Mouse (Mus musculus) limb, embryonic 10.5 days (tissue): ENCODE results near the gene Dnajc28. TPM values are rescaled to one million over a fixed set of nuclear protein-coding genes. Genes with fewer than 3 reads are reported as not detected.

Experiments
- DNase-seq: peaks from one replicate; pipeline ENCODE4 v3.0.0-alpha.2; 2017; ENCODE audit warnings: low spot score
- H3K27ac ChIP-seq: fragments of 300-500 bp; sonication (generic); 2 replicates; pipeline ENCODE4 v1.5.1; 2016; ENCODE audit warnings: mild to moderate bottlenecking
- H3K27me3 ChIP-seq: fragments of 300-500 bp; sonication (generic); 2 replicates; pipeline ENCODE4 v1.6.1; 2016; ENCODE audit warnings: low read depth, mild to moderate bottlenecking; ENCODE audit not compliant: poor library complexity, severe bottlenecking
- H3K36me3 ChIP-seq: fragments of 300-500 bp; sonication (generic); 2 replicates; pipeline ENCODE4 v1.6.1; 2016; ENCODE audit warnings: mild to moderate bottlenecking, moderate library complexity
- H3K4me1 ChIP-seq: fragments of 300-500 bp; sonication (generic); 2 replicates; pipeline ENCODE4 v1.6.1; 2016
- H3K4me3 ChIP-seq: fragments of 300-500 bp; sonication (generic); 2 replicates; pipeline ENCODE4 v1.5.1; 2016; ENCODE audit warnings: mild to moderate bottlenecking, moderate library complexity
- H3K9me3 ChIP-seq: fragments of 300-500 bp; sonication (generic); replicated peaks from 2 replicates; pipeline ENCODE4 v1.6.1; 2016; ENCODE audit warnings: mild to moderate bottlenecking
- WGBS: fragments of 180-500 bp; shearing (Covaris S2); methylation state at CpG from one replicate; pipeline ENCODE4 v1.1.7; 2016; 5-methylcytosine and 5-hydroxymethylcytosine counted together
- polyA plus RNA-seq: library from polyadenylated mRNA; unstranded; fragments of >200 nt; fragmentation: Nextera tagmentation; extraction: Ambion mirVana; gene quantifications from 2 replicates; pipeline ENCODE4 v1.2.1, GENCODE M21; 2016

Dnajc28 gene
- polyA plus RNA-seq, 1 experiment from 2014 or later, result 4.6 TPM

DNA sequence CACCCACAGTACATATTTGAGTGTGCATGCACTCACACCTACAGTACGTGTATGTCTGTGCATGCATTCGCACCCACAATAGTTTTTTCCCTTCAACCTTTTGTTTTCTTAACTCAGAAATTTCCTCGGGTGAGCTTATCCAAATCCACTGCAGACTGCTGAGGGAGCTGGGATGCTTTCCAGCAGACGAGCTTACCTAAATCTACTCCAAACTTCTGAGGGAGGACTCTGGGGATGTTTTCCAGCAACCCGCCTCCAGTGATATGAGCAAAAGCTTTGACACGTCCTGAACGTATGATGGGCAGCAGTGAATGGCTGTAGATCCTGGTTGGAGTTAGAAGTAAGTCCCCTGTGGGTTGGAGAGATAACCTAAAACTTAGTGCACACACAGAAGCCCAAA is 9.0 kb upstream of the Dnajc28 start:
- Histone ChIP-seq H3K9me3 (no peaks in the 10 kb centered on the region), H3K4me1 (no peaks in the 10 kb centered on the region), H3K27me3 (no peaks in the 10 kb centered on the region), H3K27ac (no peak overlapping the region), H3K36me3 (peaks cover 98% of the 10 kb centered on the region), H3K4me3 (no peak overlapping the region)
- 92% methylated on average over 7 of the region's 7 CpGs for WGBS
- no peak for DNase-seq

DNA sequence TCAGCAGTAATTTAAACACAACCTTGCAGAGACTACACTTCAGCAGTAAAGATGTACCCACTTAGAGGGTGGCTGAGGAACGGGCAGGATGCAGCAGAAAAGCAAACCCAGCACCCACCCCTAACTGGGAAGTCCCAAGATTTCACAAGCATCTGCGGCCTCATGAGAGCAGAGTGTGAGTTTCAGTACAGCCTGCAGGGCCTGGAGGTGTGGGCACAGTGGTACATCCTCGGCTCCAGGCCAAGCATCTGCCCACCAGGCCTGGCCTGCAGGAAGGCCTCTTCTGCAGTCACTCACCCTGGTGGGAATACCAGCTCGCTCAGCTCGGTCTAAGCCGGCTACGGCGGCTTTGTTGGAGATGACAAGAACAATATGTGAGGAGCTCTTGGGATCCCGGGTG is 4.2 kb upstream of the Dnajc28 start:
- Histone ChIP-seq H3K4me1 (no peaks in the 10 kb centered on the region; the same call in 1 of the 2 replicates), H3K9me3 (no peaks in the 10 kb centered on the region), H3K4me3 (no peak overlapping the region), H3K27ac (no peak overlapping the region), H3K36me3 (peaks cover 85% of the 10 kb centered on the region), H3K27me3 (no peaks in the 10 kb centered on the region; the same call in 1 of the 2 replicates)
- WGBS, result 95% methylated on average over 9 of the region's 9 CpGs
- DNase-seq, result no peak

DNA sequence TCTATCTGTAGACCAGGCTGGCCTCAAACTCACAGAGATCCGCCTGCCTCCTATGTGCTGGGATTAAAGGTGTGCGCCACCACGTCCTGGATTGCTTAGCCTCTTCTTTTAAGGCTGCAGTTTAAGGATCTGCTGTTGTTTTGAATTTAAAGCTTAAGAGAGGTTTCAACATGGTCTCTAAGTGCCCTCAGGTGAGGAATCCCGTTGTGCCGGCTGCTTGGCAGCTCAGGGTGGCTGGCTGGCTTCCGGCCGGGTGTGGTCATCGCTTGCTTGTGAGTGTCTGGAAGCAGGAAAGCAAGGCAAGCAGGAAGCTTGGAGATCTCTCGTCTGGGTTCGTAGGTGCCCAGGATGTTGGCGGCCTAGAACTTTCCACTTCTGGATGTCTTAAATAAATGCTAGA is 2.2 kb upstream of the Dnajc28 start:
- H3K4me3 ChIP-seq, result no peak overlapping the region
- H3K27me3 ChIP-seq, result peaks cover 14% of the 10 kb centered on the region; the same call in 1 of the 2 replicates
- WGBS, result 94% methylated on average over 11 of the region's 11 CpGs
- H3K36me3 ChIP-seq, result peaks cover 64% of the 10 kb centered on the region
- H3K4me1 ChIP-seq, result no peaks in the 10 kb centered on the region; the same call in 1 of the 2 replicates
- DNase-seq, result no peak
- H3K27ac ChIP-seq, result no peak overlapping the region
- H3K9me3 ChIP-seq, result no peaks in the 10 kb centered on the region

DNA sequence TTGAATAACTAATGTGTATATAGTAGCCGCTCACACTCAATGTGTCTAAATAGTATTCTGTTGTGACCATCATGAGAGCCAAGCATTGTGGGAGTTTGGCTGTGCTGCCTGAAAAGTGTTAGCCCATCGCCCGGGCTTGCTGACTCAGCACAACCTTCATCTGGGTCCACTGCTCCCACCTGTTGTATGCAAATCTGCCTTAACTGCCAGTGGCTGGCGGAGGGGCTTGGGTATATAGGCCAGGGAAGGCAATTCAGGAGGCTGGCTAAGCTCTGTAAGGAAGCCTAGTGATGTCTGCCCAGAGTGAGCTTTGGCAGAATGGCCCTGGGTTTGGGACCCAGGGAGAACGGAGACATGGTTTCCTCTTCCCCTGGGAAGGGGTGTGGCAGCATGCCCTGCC is 1.4 kb upstream of the Dnajc28 start:
- 88% methylated on average over 5 of the region's 5 CpGs for WGBS
- no peaks in the 10 kb centered on the region for H3K9me3 ChIP-seq
- no peak for DNase-seq
- no peak overlapping the region for H3K27ac ChIP-seq
- H3K36me3 ChIP-seq, result peaks cover 56% of the 10 kb centered on the region
- peaks cover 14% of the 10 kb centered on the region; the same call in 1 of the 2 replicates for H3K27me3 ChIP-seq
- H3K4me1 ChIP-seq, result no peaks in the 10 kb centered on the region; the same call in 1 of the 2 replicates
- no peak overlapping the region for H3K4me3 ChIP-seq

DNA sequence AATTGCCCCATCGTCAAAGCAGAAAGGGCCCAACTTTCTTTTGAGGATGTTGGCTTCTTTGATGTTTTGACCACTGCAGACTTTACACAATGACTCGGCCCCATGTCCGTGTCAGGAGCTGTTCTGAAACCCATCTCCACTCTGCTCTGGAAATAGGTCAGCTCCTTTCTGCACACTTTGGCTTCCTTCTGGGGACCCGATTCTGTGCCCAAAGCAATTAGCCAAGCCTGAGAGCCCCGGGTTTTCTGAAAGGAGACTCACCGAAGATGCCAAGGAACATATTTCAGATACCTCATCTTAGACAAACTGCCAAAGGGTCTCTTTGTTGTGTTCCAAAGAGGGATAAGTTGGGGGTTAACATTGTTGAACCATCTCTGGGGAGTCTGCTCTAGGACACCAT is 4.3 kb downstream of the Dnajc28 start:
- Histone ChIP-seq H3K27me3 (peaks cover 14% of the 10 kb centered on the region; the same call in 1 of the 2 replicates), H3K4me1 (peaks cover 12% of the 10 kb centered on the region), H3K4me3 (no peak overlapping the region), H3K27ac (no peak overlapping the region), H3K36me3 (no peaks in the 10 kb centered on the region), H3K9me3 (no peaks in the 10 kb centered on the region)
- no peak for DNase-seq
- WGBS, result 86% methylated on average over 6 of the region's 6 CpGs

DNA sequence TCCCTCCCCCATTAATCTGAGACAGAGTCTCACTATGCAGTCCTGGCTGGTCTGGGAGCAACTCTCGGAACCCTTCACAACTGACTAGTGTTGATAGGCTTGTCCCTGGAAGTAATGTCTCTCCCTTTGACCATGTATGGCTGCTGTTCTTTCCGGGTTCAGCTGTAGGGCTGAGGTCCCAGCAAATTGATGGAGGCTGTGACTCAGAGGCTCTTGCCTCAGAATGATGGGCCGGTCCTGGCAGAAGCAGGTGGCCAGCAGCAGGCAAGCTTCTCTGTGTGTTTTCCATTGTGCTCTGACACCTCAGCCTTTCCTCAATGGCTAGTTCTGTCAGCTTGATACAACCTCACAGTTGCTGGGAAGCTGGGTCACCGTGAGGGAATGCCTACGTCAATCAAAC is 6.3 kb downstream of the Dnajc28 start:
- no peaks in the 10 kb centered on the region for H3K36me3 ChIP-seq
- DNase-seq, result no peak
- peaks cover 12% of the 10 kb centered on the region for H3K4me1 ChIP-seq
- H3K27me3 ChIP-seq, result peaks cover 11% of the 10 kb centered on the region; the same call in 1 of the 2 replicates
- 80% methylated on average over 5 of the region's 5 CpGs for WGBS
- no peak overlapping the region for H3K27ac ChIP-seq
- H3K4me3 ChIP-seq, result no peak overlapping the region
- H3K9me3 ChIP-seq, result no peaks in the 10 kb centered on the region

DNA sequence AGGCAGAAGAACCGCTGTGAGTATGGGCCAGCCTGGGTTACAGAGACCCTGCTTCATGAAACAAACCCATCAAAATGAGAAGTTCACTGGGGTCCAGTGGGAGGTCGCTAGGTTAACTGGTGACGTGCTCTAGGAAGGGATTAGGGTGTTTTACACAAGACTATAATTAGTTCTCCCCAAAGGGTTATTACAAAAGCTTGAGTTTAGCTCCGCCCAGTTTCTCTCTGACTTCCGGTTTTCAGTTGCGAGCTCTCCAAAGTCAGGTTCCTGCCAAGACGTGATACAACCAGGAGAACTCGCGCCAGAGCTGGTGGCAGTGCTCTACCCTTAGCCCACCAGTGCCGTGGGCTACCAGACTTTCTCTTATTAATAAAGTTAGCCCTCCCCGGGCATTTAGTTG is 7.6 kb downstream of the Dnajc28 start:
- Histone ChIP-seq H3K27ac (no peak overlapping the region), H3K4me3 (no peak overlapping the region), H3K36me3 (no peaks in the 10 kb centered on the region), H3K4me1 (peaks cover 12% of the 10 kb centered on the region), H3K9me3 (no peaks in the 10 kb centered on the region), H3K27me3 (no peaks in the 10 kb centered on the region)
- 74% methylated on average over 11 of the region's 11 CpGs for WGBS
- no peak for DNase-seq

DNA sequence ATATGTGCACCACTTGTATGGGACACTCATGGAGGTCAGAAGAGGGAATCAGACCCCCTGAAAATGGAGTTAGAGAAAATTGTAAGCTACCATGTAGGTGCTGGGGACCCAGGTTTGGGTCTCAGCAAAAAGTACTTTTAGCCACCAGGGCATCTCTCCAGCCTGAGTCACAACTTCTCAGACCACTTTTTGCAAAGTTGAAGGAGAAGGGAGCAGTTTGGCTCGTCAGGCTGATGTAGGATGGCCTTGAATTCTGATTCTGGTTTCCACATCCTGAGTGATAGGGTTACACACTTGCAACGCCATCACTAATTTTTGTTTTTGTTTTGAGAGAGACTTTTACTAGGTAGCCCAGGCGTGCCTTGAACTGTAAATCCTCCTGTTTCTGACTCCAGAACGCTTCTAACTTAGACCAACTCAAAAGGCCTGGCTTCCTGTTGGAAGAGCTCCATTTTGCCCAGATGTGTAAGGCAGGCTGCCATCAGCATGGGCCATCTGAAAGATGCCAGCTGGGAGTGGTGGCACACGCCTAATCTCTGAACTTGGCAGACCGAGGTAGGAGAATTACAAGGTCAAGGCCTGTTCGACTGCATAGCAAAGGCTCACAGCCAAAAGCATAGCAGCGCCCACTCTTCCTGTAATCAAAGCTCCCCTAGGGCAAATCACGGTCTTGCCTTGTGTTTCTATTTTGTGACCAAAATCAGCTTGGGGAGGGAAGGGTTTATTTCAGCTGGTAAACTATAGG is 9.2 kb downstream of the Dnajc28 start:
- H3K36me3 ChIP-seq, result no peaks in the 10 kb centered on the region
- 81% methylated on average over 9 of the region's 9 CpGs for WGBS
- H3K9me3 ChIP-seq, result no peaks in the 10 kb centered on the region
- H3K27ac ChIP-seq, result no peak overlapping the region
- no peak overlapping the region for H3K4me3 ChIP-seq
- no peak for DNase-seq
- H3K27me3 ChIP-seq, result no peaks in the 10 kb centered on the region
- H3K4me1 ChIP-seq, result peaks cover 15% of the 10 kb centered on the region

DNA sequence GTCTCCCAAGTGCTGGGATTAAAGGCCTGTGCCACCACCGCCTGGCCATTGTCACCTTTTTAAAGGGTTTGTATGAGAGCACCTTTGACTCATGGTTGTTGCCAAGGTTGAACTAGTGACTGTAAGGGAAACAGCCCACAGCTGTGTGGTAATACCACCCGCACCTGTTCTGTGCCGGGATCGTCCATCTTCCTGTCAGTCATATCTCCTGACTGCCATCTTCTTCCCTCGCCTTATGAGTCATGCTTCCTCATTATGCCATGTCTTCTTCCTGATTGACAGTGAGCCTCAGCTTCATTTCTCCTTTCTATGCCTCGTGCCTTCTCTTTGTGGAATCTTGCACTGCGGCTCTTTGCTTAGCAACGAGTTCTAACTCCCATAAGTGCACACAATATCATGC is 11.9 kb downstream of the Dnajc28 start:
- Histone ChIP-seq H3K4me3 (no peak overlapping the region), H3K9me3 (no peaks in the 10 kb centered on the region), H3K27ac (no peak overlapping the region), H3K36me3 (no peaks in the 10 kb centered on the region), H3K27me3 (no peaks in the 10 kb centered on the region), H3K4me1 (peaks cover 11% of the 10 kb centered on the region)
- 91% methylated on average over 8 of the region's 8 CpGs for WGBS
- no peak for DNase-seq

DNA sequence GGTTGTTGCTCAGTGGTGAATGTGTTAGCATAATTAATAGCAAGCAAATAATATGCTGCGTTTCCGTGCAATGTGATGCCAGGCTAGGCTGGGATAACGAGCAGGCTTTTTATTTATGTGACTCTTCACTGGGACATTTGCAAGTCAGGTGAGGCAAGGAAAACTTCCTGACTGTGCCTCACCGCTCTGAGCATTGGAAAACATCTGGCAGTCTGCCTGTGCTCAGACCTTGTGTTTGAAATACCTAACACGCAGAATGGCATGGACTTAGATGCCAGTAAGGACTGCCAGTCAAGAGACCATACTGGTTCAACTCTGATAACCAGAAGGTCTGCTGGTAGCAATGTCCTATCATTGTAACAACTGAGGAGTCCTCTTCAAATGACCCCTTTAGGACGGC is 13.7 kb downstream of the Dnajc28 start:
- peaks cover 20% of the 10 kb centered on the region for H3K4me1 ChIP-seq
- no peaks in the 10 kb centered on the region for H3K27me3 ChIP-seq
- 83% methylated on average over 6 of the region's 6 CpGs for WGBS
- no peak overlapping the region for H3K4me3 ChIP-seq
- DNase-seq, result no peak
- no peaks in the 10 kb centered on the region for H3K9me3 ChIP-seq
- no peak overlapping the region for H3K27ac ChIP-seq
- H3K36me3 ChIP-seq, result no peaks in the 10 kb centered on the region

DNA sequence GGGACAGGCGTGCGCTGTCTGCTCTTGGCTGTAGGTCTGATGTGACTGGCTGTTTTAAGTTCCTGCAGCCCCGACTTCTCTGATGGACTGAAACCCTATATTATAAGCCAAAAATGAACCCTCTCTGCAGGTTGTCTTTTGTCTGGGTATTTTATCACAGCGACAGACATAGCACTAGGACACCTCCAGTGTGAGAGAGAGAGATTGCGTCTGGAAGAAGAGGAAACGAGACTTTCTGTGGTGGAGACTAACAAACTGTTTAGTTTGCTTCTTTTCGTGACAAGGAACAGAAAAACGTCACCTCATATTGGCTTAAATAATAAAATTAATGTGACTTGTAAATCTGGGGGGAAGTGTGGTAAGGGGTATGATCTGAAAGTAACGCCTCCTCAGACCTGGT is 17.1 kb downstream of the Dnajc28 start:
- WGBS, result 56% methylated on average over 9 of the region's 9 CpGs
- peaks cover 25% of the 10 kb centered on the region for H3K4me1 ChIP-seq
- H3K9me3 ChIP-seq, result no peaks in the 10 kb centered on the region

DNA sequence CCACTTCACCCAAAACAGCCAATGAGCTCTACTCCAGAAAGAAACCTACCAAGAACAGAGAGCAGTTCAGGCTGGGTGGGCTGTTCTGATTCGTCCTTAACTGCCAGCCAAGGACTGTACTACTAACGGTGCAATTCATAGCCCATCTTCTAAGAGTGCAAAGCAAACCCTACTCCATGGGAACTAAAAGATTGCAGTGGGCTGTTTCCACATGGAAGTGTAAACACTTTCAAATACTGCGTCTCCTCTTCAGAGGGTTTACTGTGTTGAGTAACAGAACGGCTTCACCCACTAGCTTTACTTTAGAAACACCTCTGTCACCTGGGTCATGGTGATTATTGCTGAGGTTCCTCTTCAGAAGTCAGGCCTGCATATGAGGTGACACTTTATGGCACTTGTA is 17.7 kb downstream of the Dnajc28 start:
- H3K27me3 ChIP-seq, result peaks cover 24% of the 10 kb centered on the region
- peaks cover 30% of the 10 kb centered on the region for H3K4me1 ChIP-seq
- H3K9me3 ChIP-seq, result no peaks in the 10 kb centered on the region
- no peaks in the 10 kb centered on the region for H3K36me3 ChIP-seq
- no peak overlapping the region for H3K4me3 ChIP-seq
- no peak for DNase-seq
- H3K27ac ChIP-seq, result no peak overlapping the region
- WGBS, result 51% methylated on average over 4 of the region's 4 CpGs

More for the DNA sequence above, 17.1 kb downstream of the Dnajc28 start:
- Histone ChIP-seq H3K4me3 (no peak overlapping the region), H3K27ac (no peak overlapping the region), H3K27me3 (peaks cover 18% of the 10 kb centered on the region), H3K36me3 (no peaks in the 10 kb centered on the region)
- DNase-seq, result no peak

DNA sequence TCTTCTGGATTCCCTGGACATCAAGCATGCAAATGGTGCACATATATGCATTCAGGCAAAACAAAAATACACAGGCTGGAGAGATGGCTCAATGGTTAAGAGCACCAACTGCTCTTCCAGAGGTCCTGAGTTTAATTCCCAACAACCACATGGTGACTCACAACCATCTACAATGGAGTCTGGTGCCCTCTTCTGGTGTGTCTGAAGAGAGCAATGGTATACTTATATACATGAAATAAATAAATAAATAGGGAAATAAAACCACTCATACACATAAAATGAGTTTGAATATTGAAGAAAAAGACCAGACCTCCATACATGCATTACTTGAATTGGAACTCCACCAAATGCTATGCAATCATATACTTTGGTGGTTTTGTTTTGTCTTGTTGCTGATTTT is 19.6 kb downstream of the Dnajc28 start:
- Histone ChIP-seq H3K27me3 (peaks cover 35% of the 10 kb centered on the region), H3K36me3 (no peaks in the 10 kb centered on the region), H3K27ac (no peak overlapping the region), H3K4me1 (peaks cover 27% of the 10 kb centered on the region), H3K4me3 (no peak overlapping the region), H3K9me3 (no peaks in the 10 kb centered on the region)
- no peak for DNase-seq

DNA sequence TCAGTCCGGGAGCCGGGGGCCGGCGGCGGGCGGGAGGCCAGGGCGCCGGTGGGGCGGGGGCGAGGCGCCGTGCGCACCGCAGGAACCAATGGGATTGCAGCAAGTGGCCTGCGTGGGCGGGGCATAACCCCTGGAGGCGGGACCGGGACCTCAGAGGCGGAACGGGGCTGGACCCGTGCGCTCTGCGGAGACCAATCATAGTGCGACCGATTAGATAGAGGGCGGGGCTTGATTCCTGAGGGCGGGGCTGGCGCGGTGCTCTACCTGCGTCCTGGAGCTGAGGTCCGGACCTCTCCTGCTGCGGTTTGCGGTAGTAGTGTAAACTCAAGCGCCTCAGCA is 21.2 kb downstream of the Dnajc28 start, which contains the start of gene Tmem50b:
Tmem50b (minus strand) TSS at position 129 of the 339 bp plus-strand sequence.
- Histone ChIP-seq H3K27me3 (peaks cover 35% of the 10 kb centered on the region), H3K4me3 (peak within 1 kb of the TSS; percentile 80), H3K4me1 (peaks cover 32% of the 10 kb centered on the region), H3K36me3 (no peaks in the 10 kb centered on the region), H3K27ac (peak within 1 kb of the TSS; percentile 78), H3K9me3 (no peaks in the 10 kb centered on the region)
- under 1% methylated on average over 34 of the region's 34 CpGs for whole genome bisulfite sequencing
- peak; percentile 97 for DNase-seq
